Mouse (Mus musculus): ENCODE data around the gene Cfap74. TPM values are rescaled to one million over a fixed set of nuclear protein-coding genes. Genes with fewer than 3 reads are reported as not detected.

Gene Cfap74
- 10 to 100 TPM; 15.1 to 17.7 TPM for total RNA-seq (2021)
- long read RNA-seq, experiment 1, transcript Cfap74-204 (5 exons, 2,365 nt), result major isoform, 8 of 22 reads
- long read RNA-seq, experiment 1, partial matches to known transcripts, result 5 of 22 reads
- long read RNA-seq, experiment 1, other reads (novel, unspliced or antisense), result 9 of 22 reads
- long read RNA-seq, experiment 2, partial matches to known transcripts, result 0 of 13 reads
- long read RNA-seq, experiment 2, other reads (novel, unspliced or antisense), result 13 of 13 reads

DNA sequence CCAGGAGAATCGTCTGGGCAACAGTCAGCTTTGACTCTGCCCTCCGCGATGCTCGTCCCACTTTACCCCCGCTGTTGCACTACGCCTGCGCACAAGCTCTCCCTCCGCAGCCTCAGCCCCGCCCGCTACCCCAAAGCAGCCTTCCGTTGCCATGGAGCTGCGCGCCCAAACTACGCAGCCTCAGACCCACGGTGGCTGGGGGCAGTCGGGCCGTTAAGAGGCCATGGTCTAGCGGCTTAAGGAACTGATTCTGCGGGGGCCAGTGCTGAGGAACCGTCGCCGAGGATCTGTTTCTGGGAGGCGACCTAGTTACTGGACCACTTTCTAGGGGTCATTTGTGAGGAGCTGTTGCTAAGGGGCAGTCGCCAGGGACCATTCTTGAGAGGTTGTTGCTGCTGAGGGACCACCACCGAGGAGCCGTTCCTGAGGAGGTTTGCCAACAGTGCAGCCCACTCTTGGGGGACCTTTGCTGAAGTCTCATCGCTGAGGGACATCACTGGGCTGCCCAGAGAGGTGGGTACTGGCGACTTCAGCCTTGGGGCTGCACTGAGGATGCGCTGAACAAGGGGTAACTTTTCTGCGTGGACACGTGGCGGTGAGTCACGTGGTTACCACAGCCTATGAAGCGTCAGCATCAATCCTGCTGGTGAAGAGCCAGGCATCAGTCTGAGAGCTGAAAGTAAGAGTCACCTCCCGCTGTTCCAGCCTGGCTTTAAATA lies at the start of gene Cfap74:
Gene Cfap74, plus strand, starts transcription at position 133 of the 719 bp plus-strand sequence.
- peak; percentile 89 for DNase-seq (ENCODE audit: extremely low spot score in 1 of 2, low spot score in 2 of 2)
- Histone ChIP-seq H3K27ac (peak within 1 kb of the TSS; percentile 86), H3K4me3 (peak within 1 kb of the TSS; percentile 75)
- intact Hi-C loops (cut with DNase I), result no loop called here
- no peak for TF ChIP-seq CTCF (IDR thresholded peaks at IDR 0.05)

DNA sequence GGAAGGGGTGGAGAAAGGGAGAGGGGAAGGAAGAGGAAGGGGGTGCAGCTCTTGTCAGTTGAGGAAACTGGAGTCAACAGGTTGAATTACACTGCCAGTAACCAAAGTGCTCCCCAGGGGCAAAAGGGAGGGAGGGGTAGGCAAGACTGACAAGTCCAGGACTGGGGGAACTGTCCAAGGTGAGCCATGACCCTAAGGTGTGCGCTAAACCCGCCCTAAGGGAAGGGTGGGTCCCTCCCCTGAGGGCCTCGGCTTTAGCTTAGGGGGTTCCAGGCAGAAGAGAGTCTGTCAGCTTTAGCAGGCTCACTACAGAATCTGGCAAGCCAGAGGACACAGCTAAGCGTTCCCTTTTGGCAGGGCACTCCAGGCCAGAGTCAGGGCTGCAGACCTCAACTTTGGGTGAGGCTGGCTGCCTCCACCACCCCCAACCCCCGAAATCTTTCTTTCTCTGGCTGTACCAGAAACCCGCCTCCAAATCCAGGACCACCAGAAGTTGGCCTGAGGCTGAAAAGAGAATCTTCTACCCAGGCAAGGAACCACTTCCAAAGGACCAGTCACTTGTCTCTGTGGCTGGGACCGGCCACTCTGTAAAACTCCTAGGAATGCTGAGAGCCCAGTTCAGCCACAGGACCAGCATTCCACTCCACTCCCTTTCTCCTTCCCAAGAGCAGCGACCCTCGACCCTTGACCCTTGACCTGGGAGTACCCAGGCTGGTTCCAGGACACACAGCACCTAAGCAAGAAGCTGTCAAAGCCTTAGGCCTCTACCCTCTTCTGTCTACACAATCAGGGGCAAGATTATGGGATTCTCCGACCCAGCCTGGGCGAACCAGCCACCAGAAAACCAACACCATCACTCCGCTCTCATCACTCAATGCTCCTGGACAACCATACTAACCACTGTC lies 49.2 kb upstream of the Cfap74 start:
- Histone ChIP-seq H3K27ac (no peak overlapping the region), H3K4me3 (no peak overlapping the region)
- no peak for DNase-seq (ENCODE audit: extremely low spot score in 1 of 2, low spot score in 2 of 2)
- TF ChIP-seq CTCF (IDR thresholded peaks at IDR 0.05), result no peak
- intact Hi-C loops (cut with DNase I), result no loop called here

DNA sequence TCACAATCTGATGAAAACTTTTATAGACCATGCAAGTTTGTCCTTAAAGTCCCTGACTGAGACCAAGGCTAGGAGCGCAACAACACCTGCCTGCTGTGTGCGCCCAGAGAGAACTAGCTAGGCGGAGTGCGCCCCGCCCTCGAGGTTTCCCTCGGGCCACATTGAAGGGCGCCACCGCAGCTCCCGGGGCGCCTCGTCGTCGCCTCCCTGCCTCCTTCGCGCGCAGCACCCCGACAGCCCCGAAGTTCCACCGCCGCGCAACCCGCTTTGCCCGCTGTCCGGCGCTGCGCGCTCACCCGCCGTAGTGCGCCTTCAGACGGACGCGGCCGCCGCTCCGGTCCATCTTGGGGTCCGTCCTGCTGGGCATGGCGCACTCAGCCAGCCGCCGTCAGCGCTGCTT lies 48.1 kb upstream of the Cfap74 start:
- Histone ChIP-seq H3K27ac (no peak overlapping the region), H3K4me3 (peak overlapping the region; percentile 33)
- intact Hi-C loops (cut with DNase I), result no loop called here
- no peak for DNase-seq (ENCODE audit: extremely low spot score in 1 of 2, low spot score in 2 of 2)
- TF ChIP-seq CTCF (IDR thresholded peaks at IDR 0.05), result no peak

DNA sequence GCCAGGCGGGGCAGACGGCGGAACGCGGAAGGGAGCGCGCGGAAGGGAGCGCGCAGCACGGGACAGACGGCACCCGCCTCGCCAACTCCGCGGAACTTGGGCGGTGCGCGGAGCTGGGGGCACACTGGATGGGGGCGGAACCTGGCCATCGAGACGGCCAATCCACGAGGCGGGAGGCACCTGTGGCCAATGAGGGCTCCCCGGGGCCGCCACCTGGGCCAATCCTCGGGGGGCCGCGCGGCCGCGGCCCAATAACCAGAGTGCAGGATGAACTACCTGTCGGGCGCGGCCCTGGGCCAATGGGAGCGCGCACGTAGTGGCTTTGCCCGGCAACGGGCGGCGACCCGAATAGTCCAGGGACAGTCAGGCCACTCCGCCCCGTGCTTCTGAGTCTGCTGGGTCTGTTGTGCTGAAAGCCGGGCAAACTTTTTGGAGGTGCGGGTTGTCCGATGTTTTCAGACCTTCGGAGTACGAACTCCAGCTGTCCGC lies 47.6 kb upstream of the Cfap74 start, which contains the start of gene Prkcz:
Gene Prkcz, minus strand, starts transcription at position 59 of the 489 bp plus-strand sequence.
- peak; percentile 57 to 67 for DNase-seq (ENCODE audit: extremely low spot score in 1 of 2, low spot score in 2 of 2)
- Histone ChIP-seq H3K4me3 (peak within 1 kb of the TSS; percentile 33), H3K27ac (no peak within 1 kb of the TSS)
- no peak for TF ChIP-seq CTCF (IDR thresholded peaks at IDR 0.05)
- intact Hi-C loops (cut with DNase I), result no loop called here

DNA sequence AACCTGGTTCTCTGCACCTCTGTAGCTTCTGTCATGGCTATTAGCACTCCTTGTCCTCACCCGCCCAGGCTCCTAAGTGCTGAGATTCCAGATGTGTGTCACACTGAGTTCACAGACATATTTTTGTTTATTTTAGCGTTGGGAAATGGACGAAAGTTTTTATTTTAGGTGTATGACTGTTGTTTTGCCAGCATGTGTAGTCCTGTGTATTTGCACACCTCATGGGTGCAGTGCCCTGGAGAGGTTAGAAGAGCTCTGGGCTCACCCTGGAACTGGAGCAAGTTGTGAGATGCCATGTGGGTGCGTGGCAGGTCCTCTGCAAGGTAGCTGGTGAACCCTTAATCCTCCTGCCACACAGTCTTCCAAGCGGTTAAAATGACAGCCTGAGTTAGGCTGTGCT lies 46.5 kb upstream of the Cfap74 start:
- H3K27ac ChIP-seq, result no peak overlapping the region
- no peak for DNase-seq (ENCODE audit: extremely low spot score in 1 of 2, low spot score in 2 of 2)
- no peak for TF ChIP-seq CTCF (IDR thresholded peaks at IDR 0.05)
- intact Hi-C loops (cut with DNase I), result no loop called here
- H3K4me3 ChIP-seq, result no peak overlapping the region

DNA sequence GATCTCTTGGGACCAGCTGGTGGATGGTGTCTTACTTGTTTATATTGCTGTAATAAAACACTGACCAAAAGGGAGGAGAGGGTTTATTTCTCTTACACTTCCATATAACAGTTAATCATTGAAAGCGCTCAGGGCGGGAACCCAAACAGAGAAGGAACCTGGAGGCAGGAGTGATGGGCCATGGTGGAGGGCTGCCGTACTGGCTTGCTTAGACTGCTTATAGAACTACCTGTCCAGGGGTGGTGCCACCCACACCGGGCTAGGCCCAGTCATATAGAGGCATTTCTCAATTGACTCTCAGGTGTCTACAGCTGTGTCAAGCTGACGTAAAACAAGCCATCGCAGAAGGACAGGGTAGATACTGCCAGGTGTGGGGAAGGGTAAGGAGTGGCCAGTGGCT lies 42.2 kb upstream of the Cfap74 start:
- Histone ChIP-seq H3K4me3 (no peak overlapping the region), H3K27ac (no peak overlapping the region)
- intact Hi-C loops (cut with DNase I), result loop anchor here (5.0 kb wide), 2 partner anchors 101 to 116 kb away; partner anchors contain the start of gene Tmem52
- TF ChIP-seq CTCF (IDR thresholded peaks at IDR 0.05), result no peak
- no peak for DNase-seq (ENCODE audit: extremely low spot score in 1 of 2, low spot score in 2 of 2)

DNA sequence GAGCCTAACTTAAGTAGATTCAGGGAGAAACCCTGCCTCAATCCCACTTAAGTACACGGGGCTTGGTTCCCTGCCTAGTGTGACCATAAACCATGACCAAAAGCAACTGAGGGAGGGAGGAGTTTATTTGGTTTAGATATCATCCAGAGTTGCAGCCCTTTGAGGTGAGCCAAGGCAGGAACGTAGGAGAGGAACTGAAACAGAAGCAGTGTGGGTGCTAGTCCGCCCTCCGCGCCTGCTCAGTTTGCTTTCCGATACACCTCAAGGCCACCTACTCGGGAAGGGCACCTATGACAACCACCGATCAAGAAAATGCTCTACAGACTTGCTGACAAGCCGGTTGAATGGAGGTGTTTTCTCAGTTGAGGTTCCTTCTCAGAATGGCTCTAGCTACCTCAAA lies 41.3 kb upstream of the Cfap74 start:
- Histone ChIP-seq H3K27ac (no peak overlapping the region), H3K4me3 (no peak overlapping the region)
- no peak for TF ChIP-seq CTCF (IDR thresholded peaks at IDR 0.05)
- intact Hi-C loops (cut with DNase I), result loop anchor here (2.0 to 5.0 kb wide), 3 partner anchors 100 to 203 kb away; partner anchors contain the start of gene Tmem52
- no peak for DNase-seq (ENCODE audit: extremely low spot score in 1 of 2, low spot score in 2 of 2)

DNA sequence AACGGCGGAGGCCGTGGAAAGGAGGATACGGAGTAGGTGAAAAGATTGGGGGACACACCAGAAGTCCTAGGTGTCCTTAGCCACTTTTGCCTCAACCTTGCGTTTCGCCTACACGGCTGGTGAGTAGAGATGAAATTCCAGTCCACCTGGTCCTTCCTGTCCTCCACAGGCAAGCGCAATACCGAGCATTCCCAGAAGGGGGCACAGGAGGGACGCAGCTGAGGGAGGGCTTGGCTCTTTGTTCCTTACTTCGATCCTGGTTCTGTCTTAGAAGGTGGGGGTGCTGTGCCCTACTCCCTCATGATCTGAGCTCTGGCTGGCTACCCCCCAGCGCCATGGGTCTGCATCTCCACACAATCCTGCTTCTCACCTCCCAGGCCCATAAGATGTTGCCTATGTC lies 40.3 kb upstream of the Cfap74 start:
- TF ChIP-seq CTCF (IDR thresholded peaks at IDR 0.05), result peak; percentile 97
- no peak overlapping the region for H3K4me3 ChIP-seq
- intact Hi-C loops (cut with DNase I), result loop anchor here (2.0 to 5.0 kb wide), 3 partner anchors 99 to 202 kb away; partner anchors contain the start of gene Tmem52
- DNase-seq (ENCODE audit: extremely low spot score in 1 of 2, low spot score in 2 of 2), result peak; percentile 75 to 93
- H3K27ac ChIP-seq, result no peak overlapping the region

DNA sequence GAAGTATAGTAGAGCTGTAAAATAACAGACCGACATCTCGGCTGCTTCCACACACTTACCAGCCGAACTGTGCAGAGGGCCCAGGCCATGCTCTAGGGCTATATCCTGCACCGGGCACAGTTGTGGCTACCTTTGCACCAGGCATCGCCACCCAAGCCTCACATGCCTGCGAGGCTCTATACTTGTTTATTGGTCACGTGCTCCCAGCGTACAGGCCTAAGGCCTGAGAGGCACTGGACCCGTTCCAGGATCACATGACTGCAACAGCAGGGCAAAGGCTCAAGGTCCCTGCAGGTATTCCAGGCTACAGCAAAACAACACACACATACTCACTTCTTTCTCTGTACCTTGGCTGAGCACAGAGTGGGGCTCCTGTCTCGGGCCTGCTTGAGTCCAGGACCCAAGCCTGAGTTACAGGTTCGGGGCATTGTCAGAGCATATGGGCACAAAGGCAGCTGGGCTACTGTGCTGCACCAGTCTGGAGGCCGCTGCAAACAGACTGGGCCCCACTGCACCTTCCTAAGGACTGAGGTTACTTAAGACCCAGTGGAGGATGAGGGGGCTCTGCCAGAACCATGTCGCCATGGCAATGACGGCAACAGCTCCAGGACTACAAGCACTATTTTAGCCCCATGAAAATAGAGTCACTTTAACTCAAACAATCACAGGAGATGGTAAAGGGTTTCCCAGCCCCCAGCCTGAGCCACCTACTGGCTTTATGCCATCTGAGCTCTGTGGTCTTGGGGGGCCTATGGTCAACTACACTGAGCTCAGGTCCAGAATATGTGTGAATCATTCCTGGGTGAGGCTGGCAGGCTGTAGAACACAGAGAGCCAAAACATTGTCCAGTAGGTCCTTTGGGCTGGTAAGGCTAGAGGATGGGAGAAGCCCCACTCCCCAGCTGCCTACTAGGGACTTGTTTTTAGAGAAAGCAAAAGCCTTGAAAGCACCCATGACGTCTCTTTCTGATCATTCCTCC lies 38.0 kb upstream of the Cfap74 start:
- intact Hi-C loops (cut with DNase I), result no loop called here
- H3K4me3 ChIP-seq, result no peak overlapping the region
- H3K27ac ChIP-seq, result no peak overlapping the region
- no peak for TF ChIP-seq CTCF (IDR thresholded peaks at IDR 0.05)
- DNase-seq (ENCODE audit: extremely low spot score in 1 of 2, low spot score in 2 of 2), result no peak

DNA sequence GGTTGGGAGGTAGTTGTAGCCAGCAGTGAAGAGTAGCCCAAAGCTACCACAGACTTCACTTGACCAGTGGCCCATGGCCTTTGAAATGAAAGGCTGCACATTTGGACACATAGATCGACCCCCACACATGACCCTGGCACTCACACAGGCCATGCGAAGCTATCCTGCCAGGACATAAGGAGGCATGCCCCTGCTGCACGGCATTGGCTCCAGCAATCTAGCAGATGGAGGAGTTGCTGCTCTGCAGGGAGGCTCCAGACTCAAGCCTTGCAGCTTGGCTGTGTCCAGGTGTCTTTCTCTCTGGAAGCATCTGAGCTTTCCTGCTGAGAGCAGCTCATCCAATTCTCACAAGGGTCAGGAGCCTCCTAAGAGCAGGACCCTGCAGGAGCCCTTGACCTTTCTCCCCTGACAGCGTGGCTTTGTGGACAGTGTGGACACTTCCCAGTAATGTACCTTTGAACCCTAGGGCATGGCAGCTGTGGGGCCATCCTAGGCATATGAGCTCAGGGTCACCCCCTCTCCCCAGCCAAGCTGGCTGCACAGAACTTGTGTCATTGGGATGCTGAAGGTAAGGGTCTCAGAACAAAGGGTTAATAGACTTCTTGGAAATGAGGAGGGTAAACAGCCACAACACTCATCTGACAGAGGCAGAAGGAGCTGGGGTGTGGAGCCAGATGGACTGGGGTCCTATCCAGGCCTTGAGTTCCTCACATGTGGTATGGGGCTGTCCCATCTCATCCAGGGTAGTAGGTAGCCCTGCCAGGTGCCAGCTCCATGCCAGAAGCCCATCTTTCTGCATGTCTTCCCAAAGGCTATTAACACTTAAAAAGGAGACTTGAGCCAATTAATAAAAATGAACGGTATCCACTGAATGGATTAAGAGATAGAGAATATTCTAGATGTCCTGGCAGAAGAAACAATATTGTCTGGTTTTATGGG lies 36.9 kb upstream of the Cfap74 start:
- intact Hi-C loops (cut with DNase I), result no loop called here
- Histone ChIP-seq H3K4me3 (no peak overlapping the region), H3K27ac (no peak overlapping the region)
- TF ChIP-seq CTCF (IDR thresholded peaks at IDR 0.05), result no peak
- no peak for DNase-seq (ENCODE audit: extremely low spot score in 1 of 2, low spot score in 2 of 2)
